Mouse (Mus musculus) frontal cortex, postnatal 14 days (tissue): ENCODE data around the gene Os9.
"Not testable (repeated sequence)": the region's sequence is repeated elsewhere in the genome, so short reads cannot be mapped to it uniquely, and the experiment has no call there.

Experiments
- DNase-seq, 2 experiments: peaks; one replicate each; pipeline ENCODE4 v3.0.0; 2022; ENCODE audit warnings: low spot score in 2 of 2

The Os9 gene

DNA sequence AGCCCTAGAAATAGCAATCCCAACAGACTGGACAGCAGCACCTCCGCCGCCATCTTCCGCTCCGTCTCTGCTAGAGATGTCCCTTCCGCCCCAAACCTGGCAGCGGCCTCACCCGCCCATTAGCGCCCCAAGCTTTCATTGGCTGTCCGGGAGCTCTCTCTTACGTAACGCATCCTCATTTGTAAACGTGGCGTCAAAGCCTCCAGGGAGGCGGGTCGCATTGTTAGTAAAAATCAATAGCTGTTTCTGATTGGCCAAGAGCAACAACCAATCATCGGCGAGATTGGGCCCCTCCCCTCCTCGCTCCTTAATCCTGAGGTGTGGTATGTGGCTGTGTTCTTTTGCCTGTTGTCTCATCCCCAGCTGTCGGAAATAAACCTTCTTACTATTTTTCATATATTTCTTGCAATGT is at the start of gene Os9:
Gene Os9, minus strand, starts transcription at position 66 of the 412 bp plus-strand sequence.
- peak; percentile 95 to 97 for DNase-seq

DNA sequence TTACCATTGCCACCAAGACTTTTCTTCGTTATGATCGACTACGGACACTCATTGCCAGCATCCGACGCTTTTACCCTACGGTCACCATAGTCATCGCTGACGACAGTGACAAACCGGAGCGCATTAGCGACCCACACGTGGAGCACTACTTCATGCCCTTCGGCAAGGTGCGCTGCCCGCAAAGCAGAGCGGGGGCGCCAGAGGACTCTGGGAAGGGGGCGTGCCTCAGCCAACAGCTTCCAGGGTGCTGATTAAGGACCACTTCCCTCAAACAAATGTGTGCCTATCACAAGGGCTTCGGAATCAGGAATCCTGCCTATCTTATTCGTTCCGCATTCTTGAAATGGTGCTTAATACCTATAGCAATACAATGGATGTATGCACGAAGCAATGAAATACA is 49.1 kb upstream of the Os9 start:
- no peak for DNase-seq

DNA sequence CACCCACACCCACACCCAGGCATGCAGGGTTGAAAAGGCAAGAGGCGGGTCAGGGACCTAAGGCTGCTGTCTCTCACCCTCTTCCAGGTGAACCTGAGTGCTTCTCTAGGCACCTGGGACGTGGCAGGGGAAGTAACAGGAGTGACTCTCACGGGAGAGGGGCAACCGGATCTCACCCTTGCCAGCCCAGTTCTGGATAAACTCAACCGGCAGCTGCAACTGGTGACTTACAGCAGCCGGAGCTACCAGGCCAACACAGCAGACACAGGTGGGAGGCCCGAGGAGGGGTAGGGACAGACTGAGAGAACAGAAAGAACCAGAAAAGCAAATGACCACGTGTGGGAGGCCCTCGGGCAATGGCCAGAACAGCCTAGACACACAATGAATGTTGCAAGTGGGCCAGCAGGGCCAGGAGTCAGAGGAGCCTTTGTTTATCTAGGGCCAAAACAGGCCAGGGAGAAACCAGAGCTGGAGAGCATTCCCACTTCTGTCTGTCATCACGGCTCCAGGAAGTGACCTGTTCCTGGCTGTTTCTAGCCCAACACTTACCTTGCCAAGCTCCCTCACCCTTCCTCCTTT is 46.8 kb upstream of the Os9 start:
- no peak for DNase-seq

DNA sequence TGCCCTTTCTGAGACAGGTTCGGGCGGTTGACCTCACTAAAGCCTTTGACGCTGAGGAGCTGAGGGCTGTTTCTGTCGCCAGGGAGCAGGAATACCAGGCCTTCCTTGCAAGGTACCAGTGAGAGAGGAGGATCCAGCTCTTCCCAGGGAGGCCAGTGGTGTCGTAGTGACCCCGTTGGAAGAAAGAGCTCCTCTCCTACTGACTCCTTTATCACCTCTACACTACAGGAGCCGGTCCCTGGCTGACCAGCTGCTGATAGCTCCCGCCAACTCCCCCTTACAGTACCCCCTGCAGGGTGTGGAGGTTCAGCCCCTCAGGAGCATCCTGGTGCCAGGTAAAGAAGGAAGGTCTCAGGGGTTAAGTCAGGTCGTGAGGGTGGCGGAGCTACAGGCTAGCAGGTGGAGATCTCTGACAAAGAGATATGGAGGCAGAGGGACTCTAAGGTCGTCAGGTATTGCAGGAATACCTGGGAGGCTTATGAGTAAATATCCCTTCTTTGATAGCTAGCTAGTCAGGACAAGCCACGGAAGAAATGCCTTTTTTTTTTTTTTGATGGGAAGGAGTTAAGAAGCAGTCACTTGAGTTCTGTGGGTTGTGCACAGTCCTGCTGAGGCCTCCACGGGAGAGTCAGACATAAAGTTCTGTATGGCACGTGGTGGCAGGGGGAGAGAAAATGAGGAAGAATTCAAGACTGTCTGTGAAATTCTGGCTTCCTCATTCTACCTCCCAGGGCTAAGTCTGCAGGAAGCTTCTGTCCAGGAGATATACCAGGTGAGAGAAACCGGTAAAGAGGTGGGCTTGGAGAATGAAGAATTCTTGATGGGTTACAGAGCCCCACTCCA is 46.1 kb upstream of the Os9 start:
- no peak for DNase-seq

DNA sequence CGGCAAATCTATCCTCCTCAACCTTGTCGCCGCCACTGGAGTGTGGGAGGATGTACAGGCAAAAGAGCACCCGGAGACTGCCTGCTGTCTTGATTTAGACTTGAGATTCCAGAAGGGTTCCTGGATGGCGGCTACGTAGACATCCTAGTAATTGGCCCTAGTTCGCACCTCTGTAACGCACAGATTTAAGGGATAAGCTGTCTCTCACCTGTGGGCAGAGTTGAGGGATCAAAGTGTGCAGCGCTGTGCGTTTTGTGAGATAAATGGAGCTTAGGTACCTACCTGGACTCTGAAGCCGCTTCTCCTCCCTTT is 45.4 kb upstream of the Os9 start:
- DNase-seq, result no peak

DNA sequence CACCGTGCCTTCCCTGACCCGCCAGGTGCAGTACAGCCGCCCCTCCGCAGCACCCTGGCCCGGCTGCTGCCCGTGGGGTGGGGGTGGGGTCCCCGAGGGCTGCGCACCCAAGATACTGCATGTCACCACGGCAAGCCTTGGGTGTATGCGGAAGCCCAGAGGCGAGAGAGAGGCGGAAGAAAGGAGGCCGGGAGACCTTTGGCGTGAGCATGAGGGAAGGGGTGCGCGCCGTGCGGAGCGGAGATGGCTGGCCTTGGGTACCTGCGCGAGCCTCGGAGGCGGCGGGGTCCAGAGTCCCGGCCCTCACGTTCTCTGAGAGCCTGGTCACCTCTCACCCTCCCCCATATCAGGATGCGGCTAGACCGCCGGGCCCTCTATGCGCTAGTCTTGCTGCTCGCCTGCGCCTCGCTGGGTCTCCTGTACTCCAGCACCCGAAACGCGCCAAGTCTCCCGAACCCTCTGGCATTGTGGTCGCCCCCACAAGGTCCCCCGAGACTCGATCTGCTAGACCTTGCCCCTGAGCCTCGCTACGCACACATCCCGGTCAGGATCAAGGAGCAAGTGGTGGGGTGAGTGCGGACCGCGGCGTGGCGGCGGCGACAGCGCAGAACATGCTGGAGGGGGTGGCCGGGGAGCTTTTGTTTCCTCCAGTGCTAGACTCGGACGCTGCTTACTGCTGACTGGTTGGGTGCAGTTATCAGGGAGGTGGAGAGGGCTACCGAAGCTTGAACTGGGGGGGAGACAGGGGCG is 44.9 kb upstream of the Os9 start:
- no peak for DNase-seq

DNA sequence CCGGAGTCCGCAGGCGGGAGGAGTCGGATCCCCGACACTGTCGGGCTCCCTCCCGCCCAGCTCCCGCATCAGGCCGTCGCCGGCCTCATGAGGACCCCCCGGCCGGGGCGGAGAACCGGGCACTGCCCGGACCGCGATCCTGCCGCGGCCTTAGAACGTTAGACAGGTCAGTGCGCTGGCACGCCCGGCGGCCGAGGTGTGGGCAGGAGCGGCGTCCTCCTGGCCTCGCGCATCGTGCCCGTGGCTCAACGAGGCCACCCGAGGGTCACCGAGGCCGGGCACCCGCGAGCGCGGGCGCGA is 44.4 kb upstream of the Os9 start:
- no peak for DNase-seq

DNA sequence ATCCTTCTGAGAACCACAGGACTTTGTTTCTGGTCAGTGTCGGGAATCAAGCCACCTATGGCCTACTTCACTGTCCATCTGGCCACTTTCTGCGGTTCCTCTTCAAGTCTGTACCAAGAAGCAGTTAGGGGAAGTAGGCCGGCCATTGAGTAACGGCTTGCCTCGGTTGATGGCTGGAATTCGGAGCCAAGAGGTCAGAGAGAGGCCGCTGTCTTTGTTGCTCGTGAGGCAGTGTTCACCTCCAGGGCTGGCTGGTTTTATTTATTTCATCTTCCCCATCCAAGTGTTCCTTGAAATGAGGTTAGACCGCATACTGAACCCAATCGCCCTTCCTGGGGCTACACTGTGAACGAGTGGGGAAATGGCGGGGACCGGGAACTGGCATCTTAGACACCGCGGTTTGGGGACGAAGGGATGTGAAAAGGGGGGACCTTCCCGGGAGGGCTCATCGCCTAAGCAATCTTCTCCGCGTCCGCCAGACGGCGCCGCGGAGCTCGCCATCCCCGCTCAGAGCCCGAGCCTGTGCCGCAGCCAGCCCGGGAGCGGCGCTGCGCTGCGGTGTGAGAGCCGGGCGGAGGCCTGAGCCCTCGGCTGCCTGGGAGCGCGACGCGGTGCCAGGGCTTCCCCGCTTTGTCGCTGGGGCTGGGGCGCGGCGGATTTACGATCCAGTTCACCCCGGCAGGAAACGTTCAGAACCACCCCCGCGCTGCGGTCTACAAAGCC is 43.9 kb upstream of the Os9 start, which contains the start of gene B4galnt1:
Gene B4galnt1, plus strand, starts transcription at position 595 of the 723 bp plus-strand sequence.
- peak in 1 of 2 experiments; percentile 69 for DNase-seq

DNA sequence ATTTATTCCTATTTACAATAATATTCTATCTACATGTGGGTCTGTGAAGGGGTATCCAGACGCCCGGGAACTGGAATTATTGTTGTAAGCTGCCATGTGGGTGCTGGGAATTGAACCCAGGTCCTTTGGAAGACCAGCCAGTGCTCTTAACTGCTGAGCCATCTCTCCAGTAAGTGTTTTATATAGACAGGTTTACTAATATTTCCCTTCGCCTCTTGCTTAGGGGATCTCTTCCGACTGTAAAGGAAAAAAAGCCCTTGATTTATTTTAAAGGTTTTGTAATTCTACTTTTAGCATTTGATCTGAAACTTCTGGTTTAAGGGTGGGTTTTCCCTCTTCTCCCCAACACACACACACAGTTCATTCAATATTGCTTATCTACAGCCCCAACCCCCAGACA is 43.3 kb upstream of the Os9 start:
- no peak for DNase-seq

DNA sequence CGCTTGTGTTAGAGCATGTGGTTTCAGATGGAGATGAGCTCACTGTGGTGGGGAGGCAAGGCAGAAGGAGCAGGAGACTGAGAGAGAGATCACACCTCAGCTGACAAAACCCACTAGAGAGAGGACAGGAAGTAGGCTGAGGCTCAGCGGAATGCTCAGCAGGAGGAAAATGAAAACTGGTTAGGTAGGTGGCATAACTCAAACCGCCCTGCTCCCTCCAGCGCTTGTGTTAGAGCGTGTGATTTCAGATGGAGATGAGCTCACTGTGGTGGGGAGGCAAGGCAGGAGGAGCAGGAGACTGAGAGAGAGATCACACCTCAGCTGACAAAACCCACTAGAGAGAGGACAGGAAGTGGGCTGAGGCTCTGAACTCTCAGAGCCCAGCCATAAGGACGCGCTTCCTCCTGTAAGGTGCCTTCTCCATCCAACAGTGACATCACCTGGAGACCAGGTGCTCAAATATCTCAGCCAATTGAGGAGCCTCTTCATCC is 41.9 kb upstream of the Os9 start:
- DNase-seq, result not testable (repeated sequence)

DNA sequence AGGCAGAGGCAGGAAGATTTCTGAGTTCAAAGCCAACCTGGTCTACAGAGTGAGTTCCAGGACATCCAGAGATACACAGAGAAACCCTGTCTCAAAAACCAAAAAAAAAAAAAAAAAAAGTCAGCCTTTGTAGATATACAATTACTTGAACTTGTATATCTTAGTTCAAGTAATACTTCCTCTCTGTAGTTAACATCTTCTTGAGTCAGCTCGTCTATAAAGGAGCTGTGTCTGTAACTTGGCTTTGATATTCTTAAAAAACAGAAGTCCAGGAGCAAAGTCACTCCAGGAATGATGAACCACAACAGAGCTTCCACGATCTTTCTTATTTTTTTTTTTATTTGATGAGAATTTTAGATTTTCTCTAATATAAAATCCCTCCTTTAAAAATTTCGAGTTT is 39.8 kb upstream of the Os9 start:
- DNase-seq, result no peak

DNA sequence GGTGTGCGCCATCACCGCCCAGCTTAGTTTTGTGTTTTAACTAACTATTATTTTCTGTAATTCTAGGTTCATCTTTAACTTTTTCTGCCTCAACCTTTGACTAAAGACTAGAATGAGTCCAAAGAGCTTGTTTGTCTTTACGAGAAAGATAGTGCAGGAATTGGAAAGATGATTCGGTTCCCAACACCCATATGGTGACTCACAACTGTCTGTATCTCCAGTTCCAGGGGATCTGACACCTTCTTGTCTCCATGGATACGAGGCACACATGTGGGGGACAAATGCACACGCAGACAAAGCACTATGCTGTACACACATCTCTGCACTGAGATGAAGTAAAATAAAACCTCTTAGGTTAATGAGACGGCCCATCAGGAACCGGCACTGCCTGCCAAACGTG is 39.1 kb upstream of the Os9 start:
- no peak for DNase-seq

DNA sequence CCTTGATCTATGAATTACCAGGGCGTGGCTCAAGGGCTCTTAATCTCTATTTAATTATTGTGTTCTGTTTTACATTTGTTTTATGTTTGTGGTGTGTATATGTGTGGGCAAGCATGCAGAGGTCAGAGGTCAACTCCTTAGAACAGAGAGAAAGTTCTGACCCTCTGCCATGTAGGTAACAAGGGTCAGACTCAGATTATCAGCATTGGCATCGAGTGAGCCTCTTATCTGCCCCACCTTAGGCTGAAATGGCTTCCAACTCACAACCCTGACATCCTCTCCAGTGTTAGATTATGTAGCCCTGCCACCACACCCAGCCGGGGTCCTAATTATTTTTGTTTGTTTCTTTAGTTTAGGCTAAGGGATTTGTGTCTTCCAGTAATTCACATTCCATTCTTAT is 37.5 kb upstream of the Os9 start:
- DNase-seq, result no peak

DNA sequence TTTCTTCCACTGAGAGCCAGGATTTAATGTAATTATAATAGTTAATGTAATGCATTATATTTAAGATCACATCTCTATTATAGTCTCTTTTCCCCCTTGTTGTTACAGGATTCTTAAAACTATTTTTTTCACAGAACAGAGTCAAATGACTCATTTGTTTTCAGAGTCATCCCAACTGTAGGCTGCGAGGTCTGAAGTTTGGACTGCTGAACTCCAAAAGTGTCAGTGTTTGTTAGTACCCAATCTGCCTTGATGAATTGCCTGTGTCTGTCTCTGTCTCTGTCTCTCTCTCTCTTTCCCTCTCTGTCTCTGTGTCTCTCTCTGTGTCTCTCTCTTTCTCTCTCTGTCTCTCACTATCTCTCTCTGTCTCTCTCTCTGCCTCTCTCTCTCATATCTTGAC is 35.6 kb upstream of the Os9 start:
- no peak for DNase-seq

DNA sequence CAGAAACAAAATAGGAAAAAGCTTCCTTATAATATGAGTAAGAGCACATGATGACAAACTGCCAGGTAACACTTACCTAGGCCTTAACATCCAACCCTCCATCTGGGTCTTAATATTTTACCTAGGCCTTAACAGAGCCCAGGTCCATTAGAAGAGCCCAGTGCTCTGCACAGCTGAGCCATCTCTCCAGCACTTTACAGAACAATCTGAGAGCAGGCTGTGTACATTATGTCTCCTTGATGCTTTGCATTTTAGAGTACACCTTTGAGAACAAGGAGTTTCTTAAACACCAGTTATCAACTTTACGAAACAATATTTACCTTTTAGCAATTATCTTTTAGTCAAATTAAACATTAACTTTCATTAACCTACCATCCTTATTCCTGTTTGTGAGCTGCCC is 35.2 kb upstream of the Os9 start:
- no peak for DNase-seq

DNA sequence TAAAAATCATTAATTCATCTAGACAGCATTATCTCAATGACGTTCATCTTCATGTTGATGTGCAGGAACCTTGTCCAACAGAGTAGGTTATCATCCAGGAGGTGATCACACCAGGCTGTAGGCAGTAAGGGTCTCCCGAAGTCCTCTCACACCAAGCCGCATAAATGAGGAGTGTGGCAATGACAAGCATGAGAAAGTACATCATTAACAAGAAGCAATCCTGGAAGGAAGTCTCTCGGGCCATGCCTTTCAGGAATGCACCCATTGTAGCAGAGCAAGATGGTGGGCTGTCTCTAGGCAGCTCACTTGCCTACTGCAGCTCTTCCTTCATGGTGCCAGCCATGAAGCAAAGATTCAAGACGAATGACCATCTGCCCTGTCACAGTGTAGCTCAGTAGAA is 33.7 kb upstream of the Os9 start:
- no peak for DNase-seq

DNA sequence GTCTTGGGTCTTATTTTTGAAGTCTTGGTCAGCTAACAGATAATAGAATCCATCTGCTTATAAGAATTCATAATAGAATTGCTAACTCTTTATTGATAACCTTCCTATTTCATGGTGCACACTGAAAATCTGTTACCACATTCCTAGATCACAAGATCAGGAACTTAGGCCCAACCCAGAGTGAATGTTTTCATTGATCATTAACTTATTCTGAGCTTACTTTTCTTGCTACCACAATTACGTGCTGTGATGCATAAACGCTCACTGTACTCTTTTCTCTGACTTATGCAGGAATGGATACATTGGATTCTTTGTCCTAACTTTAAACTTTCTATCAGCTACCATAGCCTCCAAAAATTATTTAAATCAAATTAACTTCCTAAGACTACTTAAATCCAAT is 33.3 kb upstream of the Os9 start:
- DNase-seq, result no peak

DNA sequence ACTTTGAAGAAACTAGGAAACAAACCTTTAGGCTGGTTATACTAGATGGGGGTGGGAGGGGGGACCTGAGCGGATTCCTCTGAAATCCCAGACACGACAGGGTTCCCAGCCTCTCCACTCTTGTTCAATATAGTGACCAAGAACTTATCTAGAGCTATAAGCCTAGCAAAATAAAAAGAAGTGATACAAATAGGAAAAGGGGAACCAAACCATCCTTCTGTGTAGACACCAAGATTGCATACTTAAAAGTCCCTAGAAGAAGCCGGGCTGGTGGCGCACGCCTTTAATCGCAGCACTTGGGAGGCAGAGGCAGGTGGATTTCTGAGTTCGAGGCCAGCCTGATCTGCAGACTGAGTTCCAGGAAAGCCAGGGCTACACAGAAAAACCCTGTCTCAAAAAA is 32.4 kb upstream of the Os9 start:
- DNase-seq, result no peak

DNA sequence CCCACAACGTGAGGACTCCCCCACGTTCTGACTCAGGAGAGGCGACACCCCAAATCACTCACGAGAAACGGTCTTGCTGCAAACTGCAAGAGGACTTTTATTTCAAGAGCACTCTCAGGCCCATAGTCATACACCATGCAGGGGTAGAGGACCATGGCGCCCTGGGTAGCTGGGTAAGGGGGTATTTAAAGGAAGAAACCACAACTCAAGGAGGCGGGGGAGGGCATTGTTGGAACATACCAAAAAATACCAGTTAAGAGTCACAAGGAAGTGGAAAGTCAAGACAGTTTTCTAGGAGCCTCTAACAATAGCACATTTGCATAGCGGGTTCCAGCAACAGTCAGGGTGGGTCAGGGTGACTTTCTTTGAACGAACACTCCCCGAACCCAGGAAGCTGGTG is 31.6 kb upstream of the Os9 start:
- DNase-seq, result not testable (repeated sequence)

DNA sequence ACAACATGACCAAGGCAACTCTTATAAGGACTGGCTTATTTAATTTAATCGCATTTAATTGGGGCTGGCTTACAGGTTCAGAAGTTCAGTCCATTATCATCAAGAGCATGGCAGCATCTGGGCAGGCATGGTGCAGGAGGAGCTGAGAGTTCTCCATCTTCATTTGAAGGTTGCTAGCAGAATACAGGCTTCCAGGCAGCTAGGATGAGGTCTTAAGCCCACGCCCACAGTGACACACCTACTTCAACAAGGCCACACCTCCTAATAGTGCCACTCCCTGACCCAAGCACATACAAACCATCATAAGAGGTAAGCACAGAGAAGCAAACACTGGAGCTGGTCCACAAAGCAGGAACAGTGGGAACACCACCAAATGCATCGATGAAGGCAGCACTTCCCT is 30.3 kb upstream of the Os9 start:
- not testable (repeated sequence) for DNase-seq

DNA sequence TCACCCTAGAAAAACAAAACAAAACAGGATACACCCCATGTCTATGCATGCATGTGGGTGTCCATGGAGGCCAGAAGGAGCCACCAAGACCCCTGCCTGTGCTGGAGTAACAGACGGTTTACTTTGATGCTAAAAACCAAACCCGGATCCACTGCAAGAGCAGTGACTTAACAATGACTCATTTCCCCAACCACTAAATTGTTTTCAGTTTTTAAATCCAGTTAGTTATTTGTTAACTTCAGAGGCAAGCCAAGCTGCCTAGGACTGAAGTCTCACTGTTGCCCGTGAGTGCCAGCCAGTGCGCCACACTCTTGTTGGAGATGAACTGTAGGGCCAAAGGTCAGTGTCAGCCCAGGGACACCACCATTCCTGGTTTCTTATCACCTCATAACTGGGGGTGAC is 29.5 kb upstream of the Os9 start:
- DNase-seq, result no peak

DNA sequence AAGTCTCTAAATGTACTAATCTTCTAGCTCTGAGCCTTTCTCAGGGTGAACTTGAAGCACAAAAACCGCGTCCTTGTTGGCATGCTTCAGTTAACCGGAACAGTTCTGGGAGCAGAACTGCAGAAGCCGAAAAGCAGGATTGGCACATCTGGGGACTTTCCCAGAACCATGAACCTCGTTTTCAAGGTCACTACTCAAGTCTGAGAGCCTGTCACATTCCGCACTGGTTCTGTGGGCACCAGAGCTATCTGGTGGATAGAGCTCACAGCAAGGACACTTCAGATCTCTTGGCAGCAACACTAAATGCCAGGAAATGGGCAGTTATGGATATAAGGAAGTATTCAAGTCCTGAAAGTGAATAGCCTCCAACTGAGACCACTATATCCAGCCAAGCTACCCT is 26.2 kb upstream of the Os9 start:
- DNase-seq, result no peak
